Mouse (Mus musculus) lung, postnatal 0 days (tissue): ENCODE results near the gene Nfkb2.

Experiments used
- CTCF ChIP-seq: IDR thresholded peaks from 2 replicates; pipeline ENCODE4 v1.5.1; 2016; ENCODE audit warnings: antibody characterized with exemption, mild to moderate bottlenecking
- EP300 ChIP-seq: IDR thresholded peaks from 2 replicates; pipeline ENCODE4 v1.6.1; 2016; ENCODE audit warnings: antibody characterized with exemption, mild to moderate bottlenecking, control low read depth

DNA sequence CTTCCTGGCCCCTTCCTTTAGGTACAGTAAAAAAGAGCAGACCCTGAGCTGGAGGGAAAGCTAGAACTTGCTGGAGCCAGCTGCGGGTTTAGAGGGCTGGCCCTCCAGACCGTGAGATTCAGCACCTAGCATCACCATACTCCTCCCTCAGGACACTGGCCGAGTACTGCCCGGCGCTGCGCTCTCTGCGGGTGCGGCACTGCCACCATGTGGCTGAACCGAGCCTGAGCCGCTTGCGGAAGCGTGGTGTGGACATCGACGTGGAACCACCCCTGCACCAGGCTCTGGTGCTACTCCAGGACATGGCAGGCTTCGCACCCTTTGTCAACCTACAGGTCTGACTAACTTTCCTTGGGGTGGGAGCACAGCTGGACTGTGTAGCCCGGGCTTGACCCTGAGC lies 25.8 kb downstream of the Nfkb2 start:
- no peak for TF ChIP-seq EP300
- peak; percentile 97 for TF ChIP-seq CTCF
